Mouse (Mus musculus) kidney, adult 9 months (tissue): ENCODE measurements at regions not wholly inside any gene's neighbourhood (a gene's known extent, or its start where the extent isn't known, plus 50 kb on each side); places are given as distances from the start of the nearest gene placed in this dataset.

Experiments
- DNase-seq: peaks from one replicate; pipeline ENCODE4 v3.0.0; 2022

GRCm38 (mm10) chr13:84878178-84878849, 310.9 kb upstream of the Ccnh start:
- no peak for DNase-seq

- DNase-seq: no peak
These were observed 283.7 kb upstream of the Ccnh start for GRCm38 (mm10) chr13:84905347-84905981.

GRCm38 (mm10) chr13:84905994-84906393, 283.2 kb upstream of the Ccnh start:
- DNase-seq: no peak

- DNase-seq: no peak
These were observed 257.9 kb upstream of the Ccnh start for GRCm38 (mm10) chr13:84931271-84931670.

DNA sequence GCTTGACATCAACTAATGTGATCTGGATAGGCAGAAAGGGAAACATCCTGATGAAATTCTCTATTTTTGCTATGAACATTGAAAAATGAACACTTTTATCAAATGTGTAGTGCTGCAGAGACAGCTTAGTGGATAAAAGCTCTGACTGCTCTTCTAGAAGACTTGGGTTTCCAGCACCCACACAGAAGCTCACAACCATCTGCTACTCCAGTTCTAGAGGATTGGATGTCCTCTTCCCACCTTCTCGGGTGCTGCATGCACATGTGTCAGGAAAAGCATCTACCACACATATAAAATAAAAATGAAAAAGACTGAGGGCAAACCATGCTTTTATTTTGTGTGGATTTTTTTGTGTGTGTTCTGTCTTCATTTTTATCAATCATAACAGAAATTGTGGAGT, 253.6 kb upstream of the Ccnh start:
- DNase-seq: no peak

DNA sequence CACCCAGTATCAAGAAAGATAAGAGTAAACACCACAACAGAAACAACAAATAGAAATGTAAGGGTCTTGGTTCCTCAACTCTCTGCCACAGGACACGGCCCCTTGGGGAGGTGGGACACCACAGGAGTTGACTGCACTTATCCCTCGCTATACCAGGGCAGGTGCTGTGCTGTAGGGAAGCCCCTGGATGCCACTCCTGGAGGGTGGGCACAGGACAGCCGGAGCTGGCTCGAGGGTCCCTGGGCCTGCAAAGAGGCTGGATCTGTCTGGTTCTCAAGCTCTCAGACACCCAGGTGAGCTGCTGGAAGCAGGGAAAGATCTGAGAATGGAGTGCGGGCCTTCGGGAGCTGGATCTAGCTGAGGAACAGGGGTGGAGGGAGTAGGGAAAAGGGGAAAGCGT, 249.5 kb upstream of the Ccnh start:
- DNase-seq: no peak

- DNase-seq: no peak
These were observed 248.3 kb upstream of the Ccnh start for GRCm38 (mm10) chr13:84940936-84941335.

DNA sequence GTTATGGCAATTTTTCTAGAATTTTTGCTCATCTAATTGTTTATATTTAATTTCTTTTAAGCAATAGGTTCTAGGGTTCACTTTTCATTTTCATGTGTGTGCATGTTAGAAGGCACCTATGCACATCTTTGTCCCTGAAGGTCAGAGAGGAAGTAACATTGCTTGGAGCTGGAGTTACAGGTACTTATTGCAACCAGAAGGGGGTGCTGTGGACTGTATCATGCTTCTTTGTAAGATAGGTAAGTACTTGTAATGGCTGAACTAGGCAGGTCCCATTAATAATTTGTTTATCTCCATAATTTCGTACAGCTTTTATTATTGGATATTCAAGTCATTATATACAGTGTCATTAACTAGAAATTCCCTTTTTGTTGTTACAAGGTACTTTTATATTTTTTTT, 238.3 kb upstream of the Ccnh start:
- DNase-seq: peak; percentile 3

DNA sequence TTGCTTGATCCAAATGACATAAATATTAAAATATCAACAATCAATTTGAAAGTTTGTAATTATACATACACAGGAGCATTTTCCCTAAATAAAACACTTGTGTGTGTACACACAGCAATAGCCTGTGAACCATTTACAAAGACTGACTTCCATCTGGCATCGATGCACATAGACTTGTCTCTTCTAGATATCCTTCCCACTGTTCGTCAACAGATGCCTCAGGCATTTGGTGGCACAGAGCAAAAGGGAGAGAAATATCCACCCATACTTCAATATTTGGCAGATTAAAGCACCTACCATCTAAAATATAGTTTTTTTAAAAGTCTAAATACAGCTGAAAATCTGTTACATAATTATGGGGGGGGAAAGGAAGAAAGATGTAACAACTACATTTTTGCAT, 236.0 kb upstream of the Ccnh start:
- no peak for DNase-seq

- DNase-seq: no peak
These were observed 235.4 kb upstream of the Ccnh start for GRCm38 (mm10) chr13:84953760-84954159.

GRCm38 (mm10) chr13:84968943-84969342, 220.3 kb upstream of the Ccnh start:
- no peak for DNase-seq
